Mouse (Mus musculus) megakaryocyte, embryonic 14.5 days (primary cell): ENCODE data around the gene Glud1.

Experiments used
- FLI1 ChIP-seq: IDR thresholded peaks from 2 replicates; pipeline ENCODE4 v1.6.1; 2012; ENCODE audit warnings: low read length, inconsistent platforms, mixed read lengths
- GATA1 ChIP-seq: IDR thresholded peaks from 3 replicates; pipeline ENCODE4 v1.6.1; 2012; ENCODE audit warnings: mixed read lengths, low read length, inconsistent platforms, borderline replicate concordance

DNA sequence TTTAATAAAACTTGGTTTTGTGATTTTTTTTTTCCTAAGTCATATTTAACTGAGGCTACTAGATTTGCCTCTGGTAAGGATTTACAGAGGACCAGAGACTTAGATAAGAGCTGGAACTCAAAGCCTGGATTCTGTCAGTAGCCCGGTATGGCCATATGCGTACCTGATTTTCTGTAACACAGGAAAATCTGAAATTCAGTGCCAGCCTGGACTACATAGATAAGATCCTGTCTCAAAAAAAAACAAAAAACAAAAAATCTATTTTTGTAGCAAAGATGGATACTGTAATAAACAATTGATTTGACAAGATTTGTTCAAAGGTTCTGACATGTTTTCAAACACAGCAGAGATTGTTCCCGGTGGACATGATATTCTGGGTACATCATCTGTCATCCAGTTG lies 3.1 kb downstream of the Glud1 start:
- TF ChIP-seq GATA1 (no peak), FLI1 (no peak)
